Mouse (Mus musculus) megakaryocyte-erythroid progenitor cell, adult 5-6 weeks (primary cell): Measurements from ENCODE around the gene Myl6b. TPM values are rescaled to one million over a fixed set of nuclear protein-coding genes. Genes with fewer than 3 reads are reported as not detected.

Experiments
- ATAC-seq: replicated peaks from 2 replicates; pipeline ENCODE4 v1.8.0; 2016; ENCODE audit warnings: mild to moderate bottlenecking, inconsistent platforms; ENCODE audit not compliant: severe bottlenecking, poor library complexity, low FRiP score, low TSS enrichment
- total RNA-seq, 2 experiments: library from RNA; stranded (forward) in 1 of 2; stranded (reverse) in 1 of 2; fragments of 200-1000, 215-1000 nt in 1 of 2; fragments of >200 nt in 1 of 2; fragmentation: Nextera tagmentation in 1 of 2; gene quantifications; 2 replicates each; pipeline ENCODE4 v1.2.3; 2014 to 2017

The Myl6b gene
- total RNA-seq, 2 experiments from 2014 or later, result 0.56 to 6.3 TPM

DNA sequence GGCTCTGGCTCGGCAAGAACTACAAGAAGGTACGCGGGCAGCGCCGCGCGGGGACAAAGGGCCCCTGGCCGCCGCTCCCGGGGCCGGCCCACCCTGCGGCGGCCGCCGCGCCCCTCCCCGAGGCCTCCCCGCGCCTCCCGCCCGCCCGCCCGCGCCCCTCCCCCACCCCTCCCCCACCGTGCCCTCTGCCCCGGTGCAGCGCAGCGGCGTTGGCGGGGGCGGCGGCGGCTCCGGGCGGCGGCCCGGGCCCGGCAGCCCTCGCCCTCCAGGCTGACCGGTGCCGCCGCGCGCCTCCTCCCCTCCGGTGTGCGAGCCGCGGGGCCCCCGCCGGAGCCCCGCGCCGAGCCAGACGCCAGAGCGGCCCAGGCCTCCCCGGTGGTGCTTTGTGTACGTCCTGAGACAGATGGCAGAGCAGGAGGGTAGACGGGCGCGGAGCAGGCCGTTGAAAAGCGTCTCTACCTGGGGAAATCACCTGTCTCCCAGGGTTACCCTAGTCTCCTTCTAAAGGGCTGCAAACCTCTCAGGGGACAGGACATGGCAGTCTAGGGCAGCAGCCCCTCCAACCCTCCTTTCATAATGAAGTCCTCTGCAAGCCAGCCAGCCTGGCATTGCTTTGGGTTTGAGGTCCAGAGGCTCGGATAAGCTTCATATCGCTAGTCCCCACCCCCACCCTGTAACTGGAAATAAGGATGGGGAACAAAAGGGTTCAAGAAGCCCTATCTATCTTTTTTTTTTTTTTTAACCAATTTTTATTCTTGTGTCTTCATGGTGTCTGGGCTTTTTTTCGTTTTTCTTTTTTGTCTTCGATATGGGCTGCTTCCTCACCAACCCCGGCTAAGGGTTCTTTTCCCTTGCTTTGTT lies 38.8 kb downstream of the Myl6b start:
- peak; percentile 39; the same call in 1 of the 2 replicates for ATAC-seq

DNA sequence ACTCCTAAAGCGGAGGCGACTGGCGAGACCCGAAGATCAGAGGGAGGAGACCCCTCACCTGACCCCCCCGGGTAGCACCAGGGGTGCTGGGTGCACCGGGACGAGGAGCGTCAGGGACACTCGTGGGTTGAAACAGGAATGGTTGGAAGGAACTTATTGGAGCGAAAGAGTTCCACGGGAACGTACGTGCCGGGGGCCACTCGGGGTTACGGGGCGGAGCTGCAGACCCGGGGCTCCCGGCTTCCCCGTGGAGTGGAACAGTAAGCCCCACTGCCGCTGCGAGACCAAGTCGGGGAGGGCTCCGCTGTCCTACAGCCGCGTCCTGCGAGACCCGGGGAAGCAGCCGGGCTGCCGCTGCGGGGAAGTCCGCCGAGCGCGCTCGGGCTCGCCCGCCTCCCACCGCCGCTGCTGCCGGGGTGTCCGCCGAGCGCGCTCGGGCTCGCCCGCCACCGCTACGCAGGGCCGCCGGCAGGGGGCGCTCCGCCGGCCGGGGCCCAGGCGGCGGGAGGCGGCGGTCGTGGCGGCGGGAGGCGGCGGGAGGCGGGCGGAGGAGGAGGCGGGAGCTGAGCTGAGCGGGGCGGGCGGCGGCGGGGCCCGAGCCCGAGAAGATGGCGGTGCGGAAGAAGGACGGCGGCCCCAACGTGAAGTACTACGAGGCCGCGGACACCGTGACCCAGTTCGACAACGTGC lies 39.6 kb downstream of the Myl6b start, which contains the start of gene Smarcc2:
Smarcc2 (plus strand) TSS at position 530 of the 690 bp plus-strand sequence.
- peak; percentile 50 for ATAC-seq

DNA sequence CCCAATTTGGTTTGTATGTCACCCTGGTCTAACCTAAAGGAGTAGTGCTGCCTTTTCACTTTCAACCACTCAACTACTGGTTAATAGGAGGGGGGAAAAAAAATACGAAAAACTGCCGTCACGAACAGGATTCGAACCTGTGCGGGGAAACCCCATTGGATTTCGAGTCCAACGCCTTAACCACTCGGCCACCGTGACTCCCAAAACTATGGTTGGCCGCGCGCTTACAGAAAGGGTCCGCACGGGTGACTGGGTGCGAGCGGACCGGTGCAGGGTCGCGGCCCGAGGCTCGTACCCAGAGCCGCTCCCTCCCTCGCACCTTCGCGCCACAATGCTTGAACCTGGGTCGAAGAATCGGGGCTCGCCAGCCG lies 40.2 kb downstream of the Myl6b start:
- ATAC-seq, result peak; percentile 72

DNA sequence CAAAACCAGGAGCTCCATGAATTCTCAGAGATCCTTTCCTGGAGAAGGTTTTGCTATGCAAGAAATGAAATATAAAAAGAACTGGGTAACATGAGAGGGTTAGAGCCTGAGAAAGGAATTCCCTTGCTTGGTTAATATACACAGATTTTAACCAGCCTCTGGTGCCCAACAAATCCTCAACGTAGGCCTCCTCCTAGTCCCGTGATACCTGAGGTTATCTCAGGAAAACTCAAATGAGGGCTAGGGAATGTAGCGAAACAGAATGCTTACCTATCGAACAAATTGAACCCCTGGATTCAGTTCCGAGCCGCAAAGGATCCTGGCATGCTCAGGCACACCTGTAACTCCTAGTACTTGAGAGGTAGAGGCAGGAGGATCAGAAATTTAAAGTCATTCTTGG lies 40.8 kb downstream of the Myl6b start:
- ATAC-seq, result no peak

DNA sequence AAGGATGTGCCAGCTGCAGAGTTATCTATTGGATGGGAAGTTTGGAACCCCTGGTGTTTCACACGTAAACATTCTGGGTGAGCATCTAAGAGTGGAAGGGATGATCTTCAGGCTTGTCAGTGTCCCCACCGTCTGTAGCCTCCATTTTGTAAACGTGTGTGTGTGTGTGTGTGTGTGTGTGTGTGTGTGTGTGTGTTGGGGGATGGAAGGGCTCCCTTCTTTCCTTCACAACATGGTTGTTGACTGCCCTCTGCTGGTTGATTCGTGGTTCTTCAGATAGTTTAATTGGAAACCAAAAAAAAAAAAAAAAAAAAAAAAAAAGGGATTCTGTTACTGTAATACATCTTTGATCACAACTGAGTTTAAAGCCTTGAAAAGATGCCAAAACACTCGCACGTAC lies 43.2 kb downstream of the Myl6b start:
- peak; percentile 18; the same call in 1 of the 2 replicates for ATAC-seq

DNA sequence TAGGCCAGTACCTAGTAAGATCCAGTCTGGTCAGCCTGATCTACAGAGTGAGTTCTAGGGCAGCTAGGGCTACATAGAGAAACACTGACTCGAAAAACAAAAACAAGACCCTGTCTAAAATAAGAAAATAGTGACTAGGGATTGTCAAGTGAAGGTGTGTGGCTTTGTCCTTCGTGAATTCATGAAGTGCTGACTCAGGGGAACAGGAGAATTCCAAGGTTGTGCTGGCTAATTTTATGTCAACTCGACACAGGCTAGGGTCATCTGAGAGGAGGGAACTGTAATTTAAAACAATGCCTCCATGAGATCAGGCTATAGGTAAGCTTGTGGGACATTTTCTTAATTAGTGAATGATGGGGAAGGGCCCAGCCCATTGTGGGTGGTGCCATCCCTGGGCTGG lies 44.0 kb downstream of the Myl6b start:
- ATAC-seq, result no peak

DNA sequence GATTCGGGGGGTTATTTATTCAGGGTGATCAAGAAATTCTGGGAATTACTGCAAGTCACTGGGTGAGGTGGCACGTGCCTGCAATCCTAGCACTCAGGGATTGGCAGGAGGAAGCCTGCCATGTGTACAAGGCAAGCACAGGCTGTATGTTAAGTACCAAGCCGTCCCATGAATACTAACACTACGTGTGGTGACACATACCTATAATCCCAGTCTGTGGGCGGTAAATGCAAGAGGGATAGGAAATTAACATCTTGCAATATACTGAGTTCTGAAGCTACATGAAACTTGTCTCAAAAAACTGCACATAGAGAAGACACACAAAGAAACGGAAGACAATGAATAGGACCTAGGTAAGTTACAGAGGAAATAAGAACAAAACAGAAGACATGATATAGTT lies 47.5 kb downstream of the Myl6b start:
- no peak for ATAC-seq

GRCm38 (mm10) chr10:128445407-128445806 lies 53.1 kb downstream of the Myl6b start:
- ATAC-seq, result 0 out of 2 replicates have a peak, but pooled peaks have one; percentile 11

DNA sequence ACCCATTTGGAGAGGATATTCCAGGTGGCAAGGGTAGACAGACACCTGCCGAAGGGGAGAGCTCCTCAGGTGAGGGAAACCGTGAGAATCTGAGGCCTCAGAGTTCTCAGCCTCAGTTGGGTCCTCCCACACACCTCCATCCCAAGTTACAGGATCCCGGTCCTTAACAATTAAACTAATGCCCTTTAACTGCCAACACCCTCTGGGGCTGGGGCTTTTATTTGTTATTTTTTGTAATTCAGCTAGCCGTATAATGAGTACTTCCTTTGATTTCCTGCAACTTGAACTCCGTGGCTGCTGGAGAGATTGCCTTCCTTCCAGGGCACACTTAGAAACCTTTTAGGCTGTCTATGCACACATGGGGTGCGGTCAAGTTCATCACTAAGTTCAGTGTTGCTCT lies 54.1 kb downstream of the Myl6b start:
- ATAC-seq, result peak; percentile 40; the same call in 1 of the 2 replicates

Other genes with a start within 250 kb of the Myl6b start
- gene Apon, start 244.6 kb downstream of the Myl6b start, total RNA-seq (2014; fragmentation: Nextera tagmentation), result 1.3 and 1.7 TPM in 2 replicates
- gene Apon, start 244.6 kb downstream of the Myl6b start, total RNA-seq (2017), result not detected in 2 replicates
- gene Apof, start 230.0 kb downstream of the Myl6b start, total RNA-seq (2014; fragmentation: Nextera tagmentation), result not detected in 2 replicates
- gene Apof, start 230.0 kb downstream of the Myl6b start, total RNA-seq (2017), result not detected in 2 replicates
- 24.3 and 35.7 TPM in 2 replicates for gene Stat2, start 228.1 kb downstream of the Myl6b start, total RNA-seq (2014; fragmentation: Nextera tagmentation)
- gene Stat2, start 228.1 kb downstream of the Myl6b start, total RNA-seq (2017), result 8.1 and 9.0 TPM in 2 replicates
- not detected in 2 replicates for gene Il23a, start 199.9 kb downstream of the Myl6b start, total RNA-seq (2014; fragmentation: Nextera tagmentation)
- not detected in 2 replicates for gene Il23a, start 199.9 kb downstream of the Myl6b start, total RNA-seq (2017)
- gene Pan2, start 195.3 kb downstream of the Myl6b start, total RNA-seq (2014; fragmentation: Nextera tagmentation), result 37.0 and 40.7 TPM in 2 replicates
- 14.2 and 18.0 TPM in 2 replicates for gene Pan2, start 195.3 kb downstream of the Myl6b start, total RNA-seq (2017)
- 62.8 and 95.5 TPM in 2 replicates for gene Cnpy2, start 176.2 kb downstream of the Myl6b start, total RNA-seq (2014; fragmentation: Nextera tagmentation)
- 86.0 and 87.5 TPM in 2 replicates for gene Cnpy2, start 176.2 kb downstream of the Myl6b start, total RNA-seq (2017)
- gene Cs, start 161.0 kb downstream of the Myl6b start, total RNA-seq (2014; fragmentation: Nextera tagmentation), result 226 and 251 TPM in 2 replicates
- gene Cs, start 161.0 kb downstream of the Myl6b start, total RNA-seq (2017), result 113 and 182 TPM in 2 replicates
- gene Coq10a, start 129.7 kb downstream of the Myl6b start, total RNA-seq (2014; fragmentation: Nextera tagmentation), result 12.9 and 16.8 TPM in 2 replicates
- gene Coq10a, start 129.7 kb downstream of the Myl6b start, total RNA-seq (2017), result 8.8 and 10.9 TPM in 2 replicates
- 62.2 and 68.5 TPM in 2 replicates for gene Ankrd52, start 121.6 kb downstream of the Myl6b start, total RNA-seq (2014; fragmentation: Nextera tagmentation)
- gene Ankrd52, start 121.6 kb downstream of the Myl6b start, total RNA-seq (2017), result 8.3 and 11.7 TPM in 2 replicates
- not detected in 2 replicates for gene Slc39a5, start 97.5 kb downstream of the Myl6b start, total RNA-seq (2014; fragmentation: Nextera tagmentation)
- not detected in 2 replicates for gene Slc39a5, start 97.5 kb downstream of the Myl6b start, total RNA-seq (2017)
- 63.0 and 130 TPM in 2 replicates for gene Nabp2, start 87.2 kb downstream of the Myl6b start, total RNA-seq (2014; fragmentation: Nextera tagmentation)
- 54.4 and 98.8 TPM in 2 replicates for gene Nabp2, start 87.2 kb downstream of the Myl6b start, total RNA-seq (2017)
- gene Rnf41, start 87.0 kb downstream of the Myl6b start, total RNA-seq (2014; fragmentation: Nextera tagmentation), result 20.9 and 21.6 TPM in 2 replicates
- 8.8 and 12.9 TPM in 2 replicates for gene Rnf41, start 87.0 kb downstream of the Myl6b start, total RNA-seq (2017)
- 98.5 and 119 TPM in 2 replicates for gene Smarcc2, start 39.4 kb downstream of the Myl6b start, total RNA-seq (2014; fragmentation: Nextera tagmentation)
- 62.9 and 73.3 TPM in 2 replicates for gene Smarcc2, start 39.4 kb downstream of the Myl6b start, total RNA-seq (2017)
- 655 and 828 TPM in 2 replicates for gene Myl6, start 4.5 kb downstream of the Myl6b start, total RNA-seq (2014; fragmentation: Nextera tagmentation)
- gene Myl6, start 4.5 kb downstream of the Myl6b start, total RNA-seq (2017), result 663 and 819 TPM in 2 replicates
- 49.7 and 53.8 TPM in 2 replicates for gene Esyt1, start 27.2 kb upstream of the Myl6b start, total RNA-seq (2014; fragmentation: Nextera tagmentation)
- gene Esyt1, start 27.2 kb upstream of the Myl6b start, total RNA-seq (2017), result 59.2 and 66.2 TPM in 2 replicates
- gene Zc3h10, start 49.1 kb upstream of the Myl6b start, total RNA-seq (2014; fragmentation: Nextera tagmentation), result 5.6 and 6.7 TPM in 2 replicates
- 8.3 and 10.2 TPM in 2 replicates for gene Zc3h10, start 49.1 kb upstream of the Myl6b start, total RNA-seq (2017)
- 7,210 and 7,602 TPM in 2 replicates for gene Rpl41, start 50.6 kb upstream of the Myl6b start, total RNA-seq (2014; fragmentation: Nextera tagmentation)
- 3,211 and 3,934 TPM in 2 replicates for gene Rpl41, start 50.6 kb upstream of the Myl6b start, total RNA-seq (2017)
- gene Pa2g4, start 67.3 kb upstream of the Myl6b start, total RNA-seq (2014; fragmentation: Nextera tagmentation), result 419 and 446 TPM in 2 replicates
- 426 and 489 TPM in 2 replicates for gene Pa2g4, start 67.3 kb upstream of the Myl6b start, total RNA-seq (2017)
- gene Erbb3, start 91.0 kb upstream of the Myl6b start, total RNA-seq (2014; fragmentation: Nextera tagmentation), result 1.9 and 3.2 TPM in 2 replicates
- gene Erbb3, start 91.0 kb upstream of the Myl6b start, total RNA-seq (2017), result 0.09 and 1.2 TPM in 2 replicates
- gene Rps26, start 128.1 kb upstream of the Myl6b start, total RNA-seq (2014; fragmentation: Nextera tagmentation), result 3,309 and 3,313 TPM in 2 replicates
- 1,110 and 1,543 TPM in 2 replicates for gene Rps26, start 128.1 kb upstream of the Myl6b start, total RNA-seq (2017)
- gene Ikzf4, start 147.3 kb upstream of the Myl6b start, total RNA-seq (2014; fragmentation: Nextera tagmentation), result 0.25 and 0.26 TPM in 2 replicates
- gene Ikzf4, start 147.3 kb upstream of the Myl6b start, total RNA-seq (2017), result 0.19 TPM in 1 of 2 replicates, not detected in the other
- 7.0 and 7.8 TPM in 2 replicates for gene Suox, start 175.4 kb upstream of the Myl6b start, total RNA-seq (2014; fragmentation: Nextera tagmentation)
- 4.6 and 5.1 TPM in 2 replicates for gene Suox, start 175.4 kb upstream of the Myl6b start, total RNA-seq (2017)
- 16.2 and 22.1 TPM in 2 replicates for gene Rab5b, start 197.6 kb upstream of the Myl6b start, total RNA-seq (2014; fragmentation: Nextera tagmentation)
- 16.6 and 19.1 TPM in 2 replicates for gene Rab5b, start 197.6 kb upstream of the Myl6b start, total RNA-seq (2017)
- not detected in 2 replicates for gene Pmel, start 205.5 kb upstream of the Myl6b start, total RNA-seq (2014; fragmentation: Nextera tagmentation)
- gene Pmel, start 205.5 kb upstream of the Myl6b start, total RNA-seq (2017), result not detected in 2 replicates
- 68.6 and 94.9 TPM in 2 replicates for gene Cdk2, start 206.3 kb upstream of the Myl6b start, total RNA-seq (2014; fragmentation: Nextera tagmentation)
- gene Cdk2, start 206.3 kb upstream of the Myl6b start, total RNA-seq (2017), result 46.7 and 66.1 TPM in 2 replicates
- 10.6 and 11.4 TPM in 2 replicates for gene Dgka, start 246.2 kb upstream of the Myl6b start, total RNA-seq (2014; fragmentation: Nextera tagmentation)
- 1.0 and 6.1 TPM in 2 replicates for gene Dgka, start 246.2 kb upstream of the Myl6b start, total RNA-seq (2017)
- 26.6 and 38.0 TPM in 2 replicates for gene Pym1, start 249.2 kb upstream of the Myl6b start, total RNA-seq (2014; fragmentation: Nextera tagmentation)
- gene Pym1, start 249.2 kb upstream of the Myl6b start, total RNA-seq (2017), result 27.0 and 58.4 TPM in 2 replicates